Mouse (Mus musculus) skeletal muscle tissue, postnatal 0 days (tissue): Measurements from ENCODE around the gene Pin4. TPM values are rescaled to one million over a fixed set of nuclear protein-coding genes. Genes with fewer than 3 reads are reported as not detected.

Experiments
- polyA plus RNA-seq: library from polyadenylated mRNA; unstranded; fragments of >200 nt; fragmentation: Nextera tagmentation; extraction: Ambion mirVana; gene quantifications from 2 replicates; pipeline ENCODE4 v1.2.1, GENCODE M21; 2015

The Pin4 gene
- polyA plus RNA-seq, result 39.5 and 40.7 TPM in 2 replicates

DNA sequence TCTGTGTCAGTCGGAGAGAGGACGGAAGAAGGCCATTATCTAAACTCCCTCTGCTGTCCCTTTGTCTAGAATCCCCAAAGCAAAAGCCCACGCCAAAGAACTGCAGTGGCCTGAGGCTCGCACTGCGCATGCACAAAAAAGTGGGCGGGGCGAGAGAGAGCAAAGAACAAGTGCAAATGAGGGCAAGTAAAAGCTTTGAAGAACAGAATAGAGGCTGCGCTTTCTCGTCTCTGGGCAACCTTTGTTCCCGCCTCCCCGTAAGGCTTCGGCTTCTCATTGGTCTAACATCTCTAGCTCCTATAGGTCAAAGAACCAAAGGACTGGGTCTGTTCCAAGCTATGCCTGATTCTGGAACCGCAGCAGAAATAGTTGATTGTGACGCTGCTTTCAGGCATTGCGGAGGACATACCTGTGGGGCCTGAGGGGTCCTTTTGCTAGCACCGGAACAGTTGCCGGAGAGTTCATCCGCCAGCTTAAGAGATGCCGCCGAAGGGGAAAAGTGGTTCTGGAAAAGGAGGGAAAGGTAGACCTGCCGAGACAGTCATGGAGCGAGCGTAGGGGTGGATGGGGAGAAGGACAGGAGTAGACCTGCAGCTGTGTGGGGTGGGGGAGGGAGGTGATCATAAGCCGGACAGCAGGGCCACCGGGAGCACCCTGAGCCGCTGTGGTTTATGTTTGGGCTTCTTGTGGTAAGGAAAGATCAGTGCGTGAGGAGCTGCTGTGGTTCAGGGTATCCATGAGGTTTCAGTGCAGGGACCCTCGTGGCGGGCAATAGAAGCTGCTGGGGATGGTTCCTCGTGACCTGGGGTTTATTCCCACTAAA lies at the start of gene Pin4:
TSS of gene Pin4 (plus strand) at position 406 of the 823 bp plus-strand sequence.

DNA sequence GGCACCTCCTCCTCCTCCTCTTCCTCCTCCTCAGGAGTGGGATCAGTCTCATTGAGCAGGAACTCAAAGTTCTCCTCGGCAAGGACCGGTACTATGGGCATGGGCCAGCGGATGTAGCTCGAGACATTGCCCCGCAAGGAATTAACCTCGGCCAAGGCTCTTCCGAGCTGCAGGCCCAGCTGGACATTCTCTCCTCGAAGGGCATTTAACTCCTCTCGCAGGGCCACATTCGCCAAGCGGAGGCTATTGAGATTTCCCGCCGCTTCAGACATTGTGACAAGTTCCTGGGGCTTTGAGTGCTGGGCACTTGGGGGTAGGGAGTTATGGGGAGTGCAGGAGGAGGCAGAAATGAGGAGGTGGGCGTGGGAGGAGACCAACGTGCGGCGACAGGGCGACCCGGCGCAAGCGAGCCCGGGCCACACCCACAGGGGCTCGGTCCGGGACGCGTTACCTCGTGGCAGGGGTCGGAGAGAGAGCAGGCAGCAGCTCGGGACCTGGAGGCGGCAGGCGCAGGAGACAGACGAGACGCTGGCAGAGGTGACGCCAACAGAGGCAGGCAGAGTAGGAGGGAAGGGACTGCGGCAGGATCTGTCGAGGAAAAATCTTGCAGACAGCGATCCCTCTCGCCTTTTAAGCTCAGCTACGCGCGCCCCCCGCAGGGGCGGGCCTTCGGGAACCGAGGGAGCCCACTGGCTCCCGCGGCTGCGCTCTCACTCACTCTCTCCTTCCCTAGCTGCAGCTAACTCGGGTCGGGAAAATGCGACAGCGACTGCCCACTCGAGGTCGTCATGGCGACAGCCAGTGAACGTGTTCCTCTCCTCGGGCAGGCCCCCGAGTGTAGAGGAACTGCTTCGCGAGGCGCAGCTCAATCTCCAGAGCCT lies 48.4 kb upstream of the Pin4 start, which contains the start of gene Rtl5:
TSS of gene Rtl5 (minus strand) at position 714 of the 881 bp plus-strand sequence.

GRCm38 (mm10) chrX:102156618-102157422 lies 37.6 kb downstream of the Pin4 start, which contains the start of gene Ercc6l:
Gene Ercc6l, minus strand, starts transcription at chrX:102157091.

Other genes with a start within 250 kb of the Pin4 start
- 0.32 and 0.67 TPM in 2 replicates for gene Rtl5, start 48.1 kb upstream of the Pin4 start, polyA plus RNA-seq
- 1.4 and 1.5 TPM in 2 replicates for gene Ercc6l, start 37.6 kb downstream of the Pin4 start, polyA plus RNA-seq
- gene Rps4x, start 69.9 kb downstream of the Pin4 start, polyA plus RNA-seq, result 433 and 505 TPM in 2 replicates
- 58.4 and 67.7 TPM in 2 replicates for gene Cited1, start 132.7 kb downstream of the Pin4 start, polyA plus RNA-seq